Mouse (Mus musculus): ENCODE measurements around the gene Fbxw4. TPM values are rescaled to one million over a fixed set of nuclear protein-coding genes. Genes with fewer than 3 reads are reported as not detected.

Gene Fbxw4
- total RNA-seq (2015): 40.2 and 41.0 TPM in 2 replicates
- total RNA-seq (2017): 58.0 and 58.1 TPM in 2 replicates

GRCm38 (mm10) chr19:45659738-45660502 is at the start of gene Fbxw4:
TSS of gene Fbxw4 (minus strand) at chr19:45660312.
- peak; percentile 67 for ATAC-seq (ENCODE audit: poor library complexity, severe bottlenecking)

GRCm38 (mm10) chr19:45708704-45709103 is 48.6 kb upstream of the Fbxw4 start:
- no peak for ATAC-seq (ENCODE audit: poor library complexity, severe bottlenecking)

GRCm38 (mm10) chr19:45696281-45696600 is 36.1 kb upstream of the Fbxw4 start:
- ATAC-seq (ENCODE audit: poor library complexity, severe bottlenecking): no peak

GRCm38 (mm10) chr19:45695496-45696280 is 35.6 kb upstream of the Fbxw4 start:
- ATAC-seq (ENCODE audit: poor library complexity, severe bottlenecking): no peak

- no peak for ATAC-seq (ENCODE audit: poor library complexity, severe bottlenecking)
Observed at GRCm38 (mm10) chr19:45694056-45694455, 33.9 kb upstream of the Fbxw4 start.

GRCm38 (mm10) chr19:45692211-45692610 is 32.1 kb upstream of the Fbxw4 start:
- no peak for ATAC-seq (ENCODE audit: poor library complexity, severe bottlenecking)

- ATAC-seq (ENCODE audit: poor library complexity, severe bottlenecking): no peak
Observed at GRCm38 (mm10) chr19:45691001-45691535, 31.0 kb upstream of the Fbxw4 start.

GRCm38 (mm10) chr19:45687001-45687400 is 26.9 kb upstream of the Fbxw4 start:
- ATAC-seq (ENCODE audit: poor library complexity, severe bottlenecking): no peak

- ATAC-seq (ENCODE audit: poor library complexity, severe bottlenecking): no peak
Observed at GRCm38 (mm10) chr19:45683676-45684075, 23.6 kb upstream of the Fbxw4 start.

- no peak for ATAC-seq (ENCODE audit: poor library complexity, severe bottlenecking)
Observed at GRCm38 (mm10) chr19:45680495-45681130, 20.5 kb upstream of the Fbxw4 start.

- no peak for ATAC-seq (ENCODE audit: poor library complexity, severe bottlenecking)
Observed at GRCm38 (mm10) chr19:45676723-45677269, 16.7 kb upstream of the Fbxw4 start.

GRCm38 (mm10) chr19:45675720-45676581 is 15.8 kb upstream of the Fbxw4 start:
- ATAC-seq (ENCODE audit: poor library complexity, severe bottlenecking): peak; percentile 52

- no peak for ATAC-seq (ENCODE audit: poor library complexity, severe bottlenecking)
Observed at GRCm38 (mm10) chr19:45675196-45675595, 15.1 kb upstream of the Fbxw4 start.

GRCm38 (mm10) chr19:45672971-45673370 is 12.9 kb upstream of the Fbxw4 start:
- ATAC-seq (ENCODE audit: poor library complexity, severe bottlenecking): no peak

- no peak for ATAC-seq (ENCODE audit: poor library complexity, severe bottlenecking)
Observed at GRCm38 (mm10) chr19:45668986-45669385, 8.9 kb upstream of the Fbxw4 start.

GRCm38 (mm10) chr19:45663851-45664250 is 3.7 kb upstream of the Fbxw4 start:
- ATAC-seq (ENCODE audit: poor library complexity, severe bottlenecking): no peak

- ATAC-seq (ENCODE audit: poor library complexity, severe bottlenecking): peak; percentile 89
Observed at GRCm38 (mm10) chr19:45660503-45660790, 335 bp upstream of the Fbxw4 start.

- no peak for ATAC-seq (ENCODE audit: poor library complexity, severe bottlenecking)
Observed at GRCm38 (mm10) chr19:45659301-45659737, 793 bp downstream of the Fbxw4 start.

- ATAC-seq (ENCODE audit: poor library complexity, severe bottlenecking): no peak
Observed at GRCm38 (mm10) chr19:45658556-45659268, 1.4 kb downstream of the Fbxw4 start.

- no peak for ATAC-seq (ENCODE audit: poor library complexity, severe bottlenecking)
Observed at GRCm38 (mm10) chr19:45657828-45658227, 2.3 kb downstream of the Fbxw4 start.

Data from megakaryocyte, adult 5-6 weeks (primary cell).